Comparison of ENCODE assay signal across 18 mouse cellular contexts in the genomic region with DNA sequence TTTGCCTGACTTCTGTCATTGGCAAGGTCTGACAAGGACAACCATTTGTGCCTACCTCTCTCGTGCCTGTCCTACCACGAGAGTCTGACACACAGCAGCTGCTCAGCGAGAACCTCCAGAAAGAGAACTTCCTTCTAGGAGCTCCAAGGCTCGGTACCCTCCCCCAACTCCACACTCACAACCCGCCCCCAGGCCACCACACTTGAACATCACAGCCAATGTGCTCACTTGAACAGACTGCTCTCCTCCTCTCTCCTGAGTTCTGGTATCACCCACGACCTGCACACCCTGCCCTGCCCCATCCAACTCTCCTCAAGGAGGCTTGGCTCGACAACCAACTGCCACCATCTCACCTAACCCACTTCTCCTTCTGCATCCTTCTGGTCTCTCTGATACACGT. TPM values are rescaled to one million over a fixed set of nuclear protein-coding genes. Genes with fewer than 3 reads are reported as not detected.
DNase-seq lines count a peak whose midpoint lies in the region; TF ChIP-seq lines count a peak whose summit lies in the region.
"Had no signal": no experiment of that assay in that cellular context is flagged by ENCODE, and none has a peak within 500 bp of the region (broad histone marks: within the 10 kb centered on the region; RNA-seq: fewer than 3 reads in every experiment).

No protein-coding gene starts in this region.

- intact Hi-C loops in left cerebral cortex, adult 2 months (cut with DNase I), result no loop called here
- intact Hi-C loops in left cerebral cortex, postnatal 4 days (cut with DNase I), result no loop called here

- H3K4me3 ChIP-seq in left cerebral cortex, adult 2 months, result no peak overlapping the region
- H3K4me3 ChIP-seq: embryonic facial prominence, embryonic 13.5 days; heart, embryonic 10.5 days; hindbrain, embryonic 12.5 days had no signal

- peak; percentile 79 to 80 for DNase-seq in frontal cortex, adult 2 months (ENCODE audit: extremely low spot score in 1 of 2, low spot score in 1 of 2)
- DNase-seq in frontal cortex, postnatal 10 days (ENCODE audit: low spot score in 2 of 2), result no peak
- DNase-seq in left cerebral cortex, adult 2 months (ENCODE audit: extremely low spot score in 1 of 2, low spot score in 2 of 2), result peak in 1 of 2 experiments; percentile 54
- no peak for DNase-seq in left cerebral cortex, postnatal 4 days
- DNase-seq in right cerebral cortex, postnatal 25 days, result peak; percentile 45
- DNase-seq in right cerebral cortex, postnatal 14 days, result no peak
- no peak for DNase-seq in urinary bladder, postnatal 14 days (ENCODE audit: low spot score)
- DNase-seq: adrenal gland, postnatal 10 days; cerebellum, adult 11-12 months; cerebellum, adult 9-11 months; cerebellum, postnatal 36 days; gastrocnemius, postnatal 10 days; heart, adult 18-20 months; heart, postnatal 10 days; heart, postnatal 4 days had no signal

- no peak for TF ChIP-seq CTCF in left cerebral cortex, adult 2 months (IDR thresholded peaks at IDR 0.05)

- H3K27ac ChIP-seq in left cerebral cortex, adult 2 months, result peak overlapping the region; percentile 48
- H3K27ac ChIP-seq: embryonic facial prominence, embryonic 13.5 days; heart, embryonic 10.5 days; hindbrain, embryonic 12.5 days had no signal

RNA-seq across cellular contexts. Expression of a gene that starts 8.2 kb away (rescaled TPM):
- 211 and 215 TPM in 2 replicates for polyA plus RNA-seq in frontal cortex, adult 2 months (2012; rRNA removed)
- 100 to 1,000 TPM; 207 to 218 TPM for total RNA-seq in left cerebral cortex, adult 2 months (2021)
- 100 to 1,000 TPM; 204 to 219 TPM for total RNA-seq in left cerebral cortex, postnatal 4 days (2021)

RNA-seq across cellular contexts. Expression of a gene that starts 8.5 kb away (rescaled TPM):
- 34.6 and 40.6 TPM in 2 replicates for polyA plus RNA-seq in frontal cortex, adult 2 months (2012; rRNA removed)
- 10 to 100 TPM; 37.1 to 37.7 TPM for total RNA-seq in left cerebral cortex, adult 2 months (2021)
- 10 to 100 TPM; 25.2 to 26.9 TPM for total RNA-seq in left cerebral cortex, postnatal 4 days (2021)

RNA-seq across cellular contexts. Expression of a gene that starts 58.1 kb away (rescaled TPM):
- 1,131 and 1,133 TPM in 2 replicates for polyA plus RNA-seq in frontal cortex, adult 2 months (2012; rRNA removed)
- total RNA-seq in left cerebral cortex, adult 2 months (2021), result 1,000 to 10,000 TPM; 1,970 to 2,141 TPM
- total RNA-seq in left cerebral cortex, postnatal 4 days (2021), result 1,000 to 10,000 TPM; 1,141 to 1,280 TPM

Comparison
In these comparisons a context has a peak if more than half of its experiments do, and no peak if none do; other contexts are left out.
1. DNase-seq: peak in frontal cortex, adult 2 months (2 of 2) and right cerebral cortex, postnatal 25 days (single experiment); none in frontal cortex, postnatal 10 days (0 of 2), left cerebral cortex, postnatal 4 days (single experiment), right cerebral cortex, postnatal 14 days (single experiment) and urinary bladder, postnatal 14 days (single experiment).